Mouse (Mus musculus) activated CD4-positive, CD25-positive, alpha-beta regulatory T cell, adult 4 months (primary cell): ENCODE measurements around the gene Slc9b2. TPM values are rescaled to one million over a fixed set of nuclear protein-coding genes. Genes with fewer than 3 reads are reported as not detected.
A peak's percentile ranks its signal among the peaks of the same experiment; 100 is the strongest.

Source experiments
- ATAC-seq: one replicate; pipeline ENCODE4 v1.8.0; 2017
- polyA plus RNA-seq, 2 experiments: library from polyadenylated mRNA; unstranded; fragments of 100-300 nt; shearing (Covaris generic); gene quantifications; one replicate each; pipeline ENCODE4 v1.2.1; 2017

Slc9b2 gene
- polyA plus RNA-seq: 10 to 100 TPM; 14.2 to 17.1 TPM

DNA sequence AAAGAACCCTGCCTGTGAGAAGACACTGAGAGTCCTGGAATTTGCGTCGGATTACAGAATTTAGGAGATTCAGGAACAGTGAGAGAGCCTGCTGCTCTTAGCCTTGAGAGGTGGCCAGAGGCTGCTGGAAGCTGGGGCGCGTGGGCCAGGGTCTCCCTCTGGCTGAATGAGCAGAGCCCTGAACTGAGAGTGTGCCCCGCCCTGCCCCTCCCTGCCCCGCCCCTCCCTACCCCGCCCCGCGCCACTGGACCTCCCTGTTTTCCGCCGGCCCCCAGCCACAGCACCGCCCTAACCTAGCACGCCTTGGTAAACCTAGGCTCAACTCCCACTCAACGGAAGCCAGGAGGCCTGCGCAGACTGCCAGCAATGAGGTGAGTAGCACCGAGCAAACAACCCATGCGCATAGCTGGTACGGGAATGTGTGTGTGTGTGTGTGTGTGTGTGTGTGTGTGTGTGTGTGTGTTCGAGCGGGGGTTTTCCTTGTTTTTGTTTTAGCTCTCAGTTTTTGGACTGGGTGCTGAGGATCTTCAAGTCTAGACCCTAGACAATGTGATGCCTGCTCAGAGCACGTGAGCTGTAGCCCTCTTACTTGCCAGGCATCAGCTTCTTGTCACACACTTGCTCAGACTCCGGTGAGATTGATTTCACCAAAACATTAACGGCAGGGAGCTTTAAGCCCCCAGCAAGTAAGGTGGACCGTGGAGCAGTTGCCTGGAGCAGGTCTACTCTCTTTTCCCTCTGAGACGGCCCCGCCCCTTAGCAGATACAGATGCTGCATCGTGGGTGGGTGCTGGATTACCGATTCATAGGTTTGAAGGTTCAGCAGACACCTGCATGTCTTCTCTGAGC is at the start of gene Slc9b2:
Gene Slc9b2, plus strand, starts transcription at position 290 of the 849 bp plus-strand sequence.
- ATAC-seq: peak; percentile 99

DNA sequence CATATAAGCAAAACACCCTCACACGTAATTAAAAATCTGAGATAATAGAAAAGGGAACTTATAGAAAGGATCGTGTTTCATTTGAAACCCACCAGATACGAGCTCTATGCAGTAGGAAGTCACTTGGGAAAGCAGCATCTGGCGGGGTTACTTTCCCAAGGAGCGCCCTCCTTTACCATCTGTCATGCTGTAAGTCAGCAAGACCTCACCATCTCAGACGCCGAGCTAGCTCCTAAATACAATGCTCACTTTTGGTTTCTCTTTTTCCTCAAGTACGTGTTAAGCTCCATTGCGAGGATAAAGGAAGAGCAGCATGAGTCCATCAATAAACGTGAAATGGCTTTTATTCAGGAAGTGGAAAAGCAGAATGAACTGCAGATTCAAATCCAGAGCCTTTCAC is 48.6 kb upstream of the Slc9b2 start:
- ATAC-seq: no peak

DNA sequence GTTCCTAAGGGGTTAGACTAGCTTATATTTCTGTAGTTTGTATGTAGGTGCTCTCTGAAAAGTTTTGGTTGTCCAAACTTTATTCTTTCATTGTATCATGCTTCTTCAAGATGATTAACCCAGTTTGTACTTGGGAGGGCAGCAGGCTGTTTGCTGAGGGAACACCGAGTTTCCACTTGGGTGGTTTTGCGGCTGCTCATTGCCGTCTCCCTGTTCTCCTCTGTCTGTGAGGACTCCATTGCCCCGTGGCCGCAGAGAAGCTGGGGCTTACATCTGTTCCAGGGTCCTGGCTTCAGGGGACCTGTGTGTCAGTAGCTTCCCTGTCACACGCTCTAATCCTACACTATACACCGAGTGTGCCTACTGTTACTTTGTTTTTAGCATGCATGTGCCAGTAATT is 47.3 kb upstream of the Slc9b2 start:
- ATAC-seq: no peak

DNA sequence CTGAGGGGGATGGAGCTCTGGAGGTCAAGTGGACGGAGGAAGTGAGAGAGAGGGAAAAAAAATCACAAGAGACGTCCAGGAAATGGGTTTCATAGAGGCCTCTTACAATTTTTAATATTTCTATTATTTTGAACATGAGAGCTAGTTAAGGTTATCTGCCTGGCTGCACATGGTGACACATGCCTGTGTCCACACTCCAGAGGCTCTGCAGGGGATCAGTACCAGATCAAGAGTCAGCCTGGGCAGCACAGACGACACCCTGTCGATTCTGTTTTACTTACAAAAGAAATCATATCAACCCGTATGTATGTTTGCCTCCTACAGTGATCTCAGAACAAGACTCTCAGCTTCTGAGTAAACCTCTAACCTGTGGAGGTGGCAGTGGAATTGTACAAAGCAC is 38.9 kb upstream of the Slc9b2 start:
- no peak for ATAC-seq

DNA sequence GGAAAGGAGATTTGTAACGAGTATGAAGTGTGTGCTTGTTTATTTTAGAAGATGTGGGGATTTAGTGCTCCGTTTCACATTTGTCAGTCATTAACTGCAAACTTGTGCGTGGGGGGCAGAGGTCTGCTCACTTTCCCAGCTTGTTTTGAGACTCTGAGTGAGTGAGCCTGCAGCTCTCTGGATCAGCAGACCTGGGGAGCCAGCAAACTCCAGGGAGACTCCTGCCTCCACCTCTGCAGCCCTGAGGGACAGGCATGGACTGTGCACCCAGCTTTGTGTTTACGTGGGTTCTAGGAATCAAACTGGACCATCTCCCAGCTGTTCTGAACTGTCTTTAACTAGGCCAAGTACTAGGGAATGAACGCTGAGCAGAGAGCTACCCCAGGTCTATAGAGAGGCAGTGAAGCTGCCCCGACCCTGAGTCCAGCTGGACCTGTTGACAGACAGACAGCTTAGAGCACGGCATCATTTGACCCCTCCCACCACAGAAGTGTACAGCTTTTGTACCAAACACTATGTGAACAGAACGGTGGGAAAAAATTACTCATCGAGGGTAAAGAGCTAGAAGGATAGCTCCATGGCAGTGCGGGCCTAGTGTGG is 38.0 kb upstream of the Slc9b2 start:
- no peak for ATAC-seq

DNA sequence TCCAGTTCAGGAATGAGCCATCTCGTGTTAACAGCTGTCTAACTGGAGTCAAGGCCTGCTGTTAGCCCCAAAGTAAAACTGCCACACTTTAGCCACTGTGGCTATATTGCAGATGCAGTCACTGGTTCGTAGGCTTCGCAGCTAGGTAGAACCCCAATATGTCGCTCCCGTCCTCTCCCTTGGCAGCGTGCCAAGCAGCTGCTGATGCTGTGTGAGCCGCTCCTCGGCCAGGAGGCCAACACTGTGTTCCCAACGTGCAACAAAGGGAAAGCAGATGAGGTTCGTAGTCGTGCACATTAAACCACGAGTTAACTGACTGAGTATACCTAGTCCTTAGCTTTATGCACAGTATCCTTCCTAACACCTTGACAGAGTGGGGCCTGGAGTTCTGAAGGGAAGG is 34.9 kb upstream of the Slc9b2 start:
- ATAC-seq: no peak

DNA sequence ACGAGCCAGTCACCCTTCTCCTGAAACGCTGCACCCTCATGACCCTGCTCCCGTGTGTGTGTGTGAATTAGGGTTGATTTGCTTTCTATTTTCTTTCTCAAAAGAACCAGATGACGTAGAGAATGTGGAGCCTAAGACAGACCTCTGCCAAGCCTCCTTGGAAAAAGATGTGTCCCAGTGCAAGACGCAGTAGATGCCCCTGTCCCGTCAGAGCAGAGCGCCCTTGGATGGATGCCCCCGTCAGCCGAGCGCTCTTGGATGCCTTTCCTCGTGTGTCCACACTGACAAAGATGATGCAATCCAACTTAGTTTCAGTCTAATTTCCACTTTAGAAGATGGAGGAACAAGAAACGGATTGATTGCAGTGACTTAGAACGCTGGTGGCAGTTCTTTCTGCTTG is 34.5 kb upstream of the Slc9b2 start:
- ATAC-seq: no peak

DNA sequence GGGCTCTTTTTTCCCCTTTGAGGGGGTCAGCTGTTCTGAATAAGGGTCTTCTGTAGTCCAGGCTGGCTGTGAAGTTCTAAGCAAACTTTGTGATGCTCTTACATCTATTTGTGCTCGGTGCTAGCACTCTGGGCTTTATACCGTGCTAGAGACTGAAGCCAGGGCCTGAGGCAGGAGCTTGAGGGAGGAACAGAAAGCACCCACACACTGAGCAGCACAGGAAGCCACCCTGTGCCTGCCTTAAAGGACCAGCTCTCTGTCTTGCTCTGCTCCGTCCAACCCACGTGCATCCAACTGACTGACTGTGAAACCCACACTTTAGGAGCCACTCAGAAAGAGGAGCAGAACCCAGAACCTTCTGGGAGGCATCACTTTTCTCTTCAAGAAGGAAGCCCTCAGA is 27.3 kb upstream of the Slc9b2 start:
- ATAC-seq: no peak

DNA sequence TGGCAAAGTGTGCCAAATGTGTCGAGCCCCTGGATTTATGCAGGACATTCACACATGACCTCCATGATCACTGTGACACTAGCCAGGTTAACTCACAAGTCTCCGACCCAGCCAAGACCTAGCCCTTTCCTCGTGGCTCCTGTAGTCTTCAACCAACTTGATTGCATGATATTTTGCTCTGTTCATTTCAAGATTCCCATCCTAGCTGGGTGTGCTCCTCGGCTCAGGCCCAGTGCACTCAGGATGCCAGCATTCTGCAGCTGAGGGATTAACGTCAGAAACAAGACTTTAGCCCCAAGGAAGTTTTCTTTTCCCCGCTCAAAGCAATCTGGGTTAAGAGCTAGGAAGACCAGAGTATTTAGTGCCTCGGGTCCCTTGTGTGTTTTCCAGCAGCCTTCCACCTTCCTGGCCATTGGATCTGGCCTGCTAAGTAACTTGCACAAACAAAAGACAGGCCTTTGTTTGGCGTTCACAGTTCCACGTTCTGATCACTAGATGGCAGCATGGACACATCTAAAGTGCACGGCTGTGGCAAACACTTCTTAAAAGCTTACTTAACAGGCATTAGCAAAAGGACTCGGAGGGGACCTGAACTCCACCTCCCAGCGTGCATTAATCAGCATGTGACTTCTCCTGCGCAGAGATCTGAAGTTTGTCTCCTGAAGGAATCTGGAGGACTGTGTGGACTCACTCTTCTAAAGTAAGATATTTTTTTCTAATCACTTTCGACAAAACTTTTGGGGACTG is 26.7 kb upstream of the Slc9b2 start, which contains the start of gene Bdh2:
Gene Bdh2, plus strand, starts transcription at position 553 of the 747 bp plus-strand sequence.
- ATAC-seq: peak; percentile 90

DNA sequence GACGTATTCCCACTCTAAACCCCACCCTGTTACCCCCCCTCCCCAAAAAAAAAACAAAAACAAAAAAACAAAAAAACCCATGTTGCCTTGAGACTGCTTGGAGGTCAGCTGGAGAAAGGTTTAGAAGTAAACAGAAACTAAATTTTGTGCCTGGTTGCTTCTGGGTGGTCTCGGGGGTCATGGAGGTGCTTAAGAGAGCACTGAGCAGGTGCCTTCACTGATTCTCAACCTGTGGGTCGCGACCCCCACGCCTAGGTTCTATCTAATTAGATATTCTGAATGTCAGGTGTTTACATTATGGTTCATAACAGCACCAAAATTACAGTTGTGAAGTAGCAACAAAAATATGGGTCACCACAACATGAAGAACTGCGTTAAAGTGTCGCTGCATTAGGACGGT is 25.8 kb upstream of the Slc9b2 start:
- no peak for ATAC-seq

DNA sequence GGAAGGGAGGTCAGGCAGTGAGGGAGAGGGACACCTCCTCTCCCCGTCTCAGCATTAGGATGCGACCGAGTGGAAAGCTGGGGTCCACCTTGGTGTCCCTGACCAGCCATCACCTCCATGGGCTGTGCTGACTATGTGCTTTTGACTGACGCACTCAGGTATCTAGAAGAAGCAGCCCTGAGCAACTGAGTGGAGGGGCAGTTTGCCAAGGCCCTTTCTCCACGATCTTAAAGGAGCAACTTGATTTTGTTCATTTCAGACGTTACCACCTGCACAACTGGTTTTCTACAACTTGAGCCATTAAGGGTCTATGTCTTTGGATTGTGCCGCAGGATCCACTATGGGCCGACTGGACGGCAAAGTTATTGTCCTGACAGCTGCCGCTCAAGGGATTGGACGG is 22.2 kb upstream of the Slc9b2 start:
- no peak for ATAC-seq

DNA sequence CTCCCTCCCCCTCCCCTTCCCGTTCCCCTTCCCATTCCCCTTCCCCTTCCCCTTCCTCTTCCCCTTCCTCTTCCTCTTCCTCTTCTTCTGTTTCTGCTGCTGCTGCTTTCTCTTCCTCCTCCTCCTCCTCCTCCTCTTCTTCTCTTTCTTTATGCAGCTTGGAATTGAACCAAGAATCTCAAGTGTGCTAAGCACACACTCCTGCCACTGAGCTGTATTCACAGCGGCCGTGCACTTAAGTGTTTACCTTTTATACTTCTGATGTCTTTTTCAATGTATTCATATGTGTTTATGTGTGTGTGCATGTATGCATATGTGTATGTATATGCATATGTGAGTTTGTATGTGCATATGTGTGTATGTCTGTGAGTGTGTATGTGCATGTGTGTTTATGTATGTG is 21.7 kb upstream of the Slc9b2 start:
- no peak for ATAC-seq

DNA sequence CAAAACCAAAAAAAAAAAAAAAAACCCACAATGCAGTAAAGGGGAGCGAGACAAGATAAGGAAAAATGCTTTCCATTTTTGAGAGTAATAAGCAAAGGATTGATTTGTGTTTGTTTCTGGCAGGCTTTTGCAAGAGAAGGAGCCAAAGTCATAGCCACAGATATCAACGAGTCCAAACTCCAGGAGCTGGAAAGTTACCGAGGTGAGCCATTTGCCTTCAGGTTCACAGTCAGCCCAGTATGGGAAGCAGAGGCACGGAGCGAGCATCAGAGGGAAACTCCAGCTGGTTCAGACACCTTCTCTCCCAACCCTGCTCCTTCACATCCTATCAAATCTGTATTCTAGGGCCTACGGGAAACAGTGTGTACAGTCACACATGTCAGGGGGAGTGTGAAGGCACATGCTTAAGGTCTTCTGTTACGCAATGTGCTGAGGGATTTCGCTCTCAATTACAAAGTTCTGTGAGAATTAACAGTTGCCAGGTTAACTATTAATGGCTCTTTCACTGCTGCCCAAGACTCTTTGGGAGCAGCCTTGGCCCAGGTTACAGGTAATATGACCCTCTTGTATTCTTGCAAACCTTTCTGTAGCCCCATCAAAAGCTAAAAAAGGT is 19.3 kb upstream of the Slc9b2 start:
- ATAC-seq: no peak

DNA sequence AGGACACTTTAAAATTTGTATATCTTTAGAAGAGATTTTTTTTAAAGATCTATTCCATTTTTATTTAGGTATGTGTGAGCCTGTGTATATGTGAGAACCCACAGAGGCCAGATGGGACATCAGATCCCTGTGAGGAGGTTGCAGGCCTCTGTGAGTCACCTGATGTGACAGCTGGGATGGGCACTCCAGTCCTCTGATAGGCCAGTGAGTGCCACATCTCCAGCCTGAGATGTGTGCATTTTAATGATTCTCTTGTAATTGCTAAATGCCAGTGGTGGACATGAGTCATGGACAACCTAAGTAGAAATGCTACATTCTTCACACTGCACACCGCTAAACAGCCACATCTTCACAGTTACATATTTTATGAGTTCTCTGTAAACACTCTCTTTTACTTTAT is 18.4 kb upstream of the Slc9b2 start:
- ATAC-seq: no peak

DNA sequence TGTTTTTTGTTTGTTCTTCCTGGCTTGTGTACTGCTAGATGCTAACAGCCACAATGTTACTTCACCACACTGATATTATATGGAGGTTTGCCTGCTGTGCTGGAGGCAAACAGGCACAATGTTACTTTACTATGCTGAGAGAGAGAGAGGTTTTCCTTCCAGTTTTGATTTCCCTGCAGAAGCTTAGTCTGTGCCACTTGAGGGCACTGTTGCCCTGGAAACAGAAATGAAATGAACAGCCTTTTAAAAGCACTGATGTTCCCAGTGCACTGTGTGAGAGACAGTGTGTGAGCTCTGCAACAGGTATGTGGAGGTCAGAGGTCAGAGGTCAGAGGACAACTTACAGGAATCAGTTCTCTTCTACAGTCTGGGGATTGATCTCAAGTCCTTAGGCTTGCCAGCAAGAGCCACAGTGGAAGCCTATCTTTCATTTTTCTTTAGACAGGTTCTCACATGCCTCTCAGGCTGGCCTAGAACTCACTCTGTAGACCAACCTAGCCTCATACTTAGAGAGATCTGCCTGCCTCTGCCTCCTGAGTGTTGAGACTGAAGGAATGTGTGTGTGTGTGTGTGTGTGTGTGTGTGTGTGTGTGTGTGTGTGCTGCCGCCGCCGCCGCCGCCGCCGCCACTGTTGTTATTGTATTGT is 17.1 kb upstream of the Slc9b2 start:
- peak; percentile 93 for ATAC-seq

DNA sequence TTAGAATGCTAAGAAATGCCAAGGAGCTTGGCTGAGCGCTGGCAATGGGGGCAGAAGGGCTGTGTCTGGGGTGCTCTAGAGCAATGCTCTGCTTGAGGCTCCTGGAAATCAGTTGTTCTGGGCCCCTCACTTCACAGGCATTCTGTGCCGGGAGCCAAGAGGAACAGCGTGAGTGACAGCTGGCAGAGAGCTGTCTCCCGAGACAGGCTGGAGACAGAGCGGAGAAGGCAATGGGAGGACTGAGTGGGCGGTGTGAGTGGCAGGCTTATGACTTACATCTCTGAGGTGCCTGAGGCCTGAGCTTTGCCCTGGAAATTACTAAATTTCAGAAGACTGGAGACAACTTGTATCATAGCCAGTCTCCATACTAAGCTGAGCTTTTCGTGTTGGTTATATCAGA is 13.8 kb upstream of the Slc9b2 start:
- no peak for ATAC-seq

DNA sequence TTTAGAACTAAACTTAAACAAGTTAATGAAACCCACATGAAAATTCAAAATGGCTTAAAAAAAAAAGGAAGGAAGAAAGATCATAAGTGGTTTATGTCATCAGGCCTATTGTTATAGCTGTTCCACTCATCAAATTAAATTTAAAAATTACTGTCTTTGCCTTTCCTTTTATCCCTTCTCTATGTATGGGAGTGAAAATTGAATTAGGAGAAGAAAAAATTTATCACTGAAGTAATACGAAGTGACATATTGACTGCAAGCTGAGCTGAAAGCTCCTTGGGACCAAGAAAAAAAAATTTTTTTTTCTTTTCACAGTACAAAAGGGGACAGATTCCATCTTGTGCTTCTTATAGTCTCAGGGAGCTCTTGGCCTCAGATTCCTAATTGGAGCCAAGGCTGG is 11.9 kb upstream of the Slc9b2 start:
- ATAC-seq: no peak

DNA sequence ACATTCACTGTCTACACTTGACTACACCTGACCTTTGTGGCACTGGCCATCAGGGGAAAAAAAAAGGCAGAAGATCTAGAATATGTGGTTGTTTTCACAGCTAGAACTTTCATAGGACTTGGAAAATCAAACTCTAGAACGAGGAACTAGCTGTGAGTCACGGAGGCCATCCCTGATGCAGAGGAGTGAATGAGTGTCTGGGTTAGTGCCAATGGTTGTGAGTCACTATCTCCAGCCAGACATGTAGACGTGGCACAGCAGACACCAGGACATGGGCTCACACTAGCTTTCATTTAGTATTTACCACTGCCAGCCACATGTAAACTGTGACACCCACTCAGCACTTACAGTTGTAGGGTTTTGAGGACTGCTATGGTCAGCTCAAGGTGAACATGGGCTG is 8.9 kb upstream of the Slc9b2 start:
- peak; percentile 40 for ATAC-seq

DNA sequence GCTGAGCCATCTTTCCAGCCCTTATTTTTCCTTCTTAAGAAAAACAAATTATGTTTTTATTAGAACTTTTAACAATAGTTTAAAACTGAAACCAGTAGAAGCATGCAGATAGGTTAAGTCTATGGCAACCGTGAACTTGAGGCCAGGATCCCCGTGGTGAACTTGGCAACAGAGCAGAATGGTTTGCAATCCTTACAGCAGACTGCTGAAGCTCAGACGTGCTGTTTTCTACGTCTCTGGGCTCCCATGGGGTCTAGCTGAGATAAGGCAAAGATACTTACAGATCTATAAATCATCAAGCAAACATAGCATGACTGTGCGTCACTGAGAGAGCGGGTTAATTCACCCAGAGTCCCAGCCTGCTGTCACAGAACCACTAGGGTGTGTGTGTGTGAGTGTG is 7.4 kb upstream of the Slc9b2 start:
- ATAC-seq: no peak

DNA sequence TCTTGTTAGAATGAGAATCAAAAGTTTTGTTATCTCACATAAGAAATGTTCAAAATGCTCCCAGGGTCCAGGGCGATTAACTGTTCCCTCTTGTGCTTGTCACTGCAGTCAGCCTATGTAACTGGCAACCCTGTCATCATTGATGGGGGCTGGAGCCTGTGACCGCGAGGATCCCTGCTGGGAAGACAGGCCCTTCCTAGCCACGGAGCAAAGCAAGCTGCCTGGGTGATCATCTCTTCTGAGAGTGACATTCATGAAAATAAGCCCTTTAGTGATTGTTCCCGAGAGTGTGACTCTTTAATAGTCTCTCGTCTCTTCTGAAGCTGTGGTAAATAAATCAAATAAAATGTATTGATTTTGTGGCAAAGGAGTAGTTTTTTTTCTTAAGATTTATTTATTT is 3.4 kb upstream of the Slc9b2 start:
- no peak for ATAC-seq

DNA sequence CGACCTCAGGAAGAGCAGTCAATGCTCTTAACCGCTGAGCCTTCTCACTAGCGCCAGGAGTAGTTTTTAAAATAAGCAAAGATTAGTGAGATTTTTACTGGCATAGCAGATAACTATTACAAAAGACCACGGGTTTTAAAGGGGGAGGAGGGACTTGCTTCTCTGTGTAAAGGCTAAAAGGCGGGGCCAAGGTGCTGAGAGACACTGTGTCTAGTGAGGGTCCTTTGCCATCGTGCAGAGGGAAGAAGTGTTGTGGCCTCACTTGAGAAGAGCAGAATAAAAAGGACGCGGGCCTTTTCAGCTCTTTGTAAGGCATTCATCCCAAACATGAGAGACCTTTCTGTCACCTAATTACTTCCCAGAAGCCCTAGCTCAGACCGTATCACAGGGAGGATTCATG is 2.9 kb upstream of the Slc9b2 start:
- ATAC-seq: no peak

DNA sequence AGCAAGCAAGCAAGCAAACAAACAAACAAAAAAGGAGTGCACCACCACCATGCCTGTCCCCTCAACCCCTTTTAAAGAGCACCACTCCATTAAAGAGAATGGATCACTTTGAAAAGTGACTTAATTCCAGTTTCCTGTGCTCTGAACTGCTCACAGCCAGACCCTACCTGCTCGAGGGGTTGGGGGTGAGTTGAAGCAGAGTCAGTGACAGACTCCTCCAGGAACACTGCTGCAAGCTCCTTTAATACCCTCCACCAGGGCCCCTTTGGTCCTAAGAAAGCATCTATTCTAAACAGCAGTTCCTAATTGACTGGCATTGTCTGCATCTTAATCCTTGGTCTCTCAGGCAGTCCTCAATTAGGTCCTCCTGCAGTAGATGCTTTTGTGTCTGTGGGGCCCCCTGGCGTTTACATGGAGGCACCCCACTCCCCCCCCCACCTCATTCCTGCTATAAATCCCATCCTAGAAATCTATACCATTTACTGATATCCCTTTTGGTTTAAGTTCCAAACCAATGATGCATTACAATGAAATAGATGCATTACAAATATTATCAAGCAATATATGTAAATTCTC is 5.5 kb downstream of the Slc9b2 start:
- no peak for ATAC-seq
